Mouse (Mus musculus) kidney, adult 2 months (tissue): ENCODE measurements around the gene Epn3.

Experiments
- CTCF ChIP-seq: fragments of 200-500 bp; conservative IDR thresholded peaks from 2 replicates; pipeline ENCODE4 v1.5.1; 2011; ENCODE audit warnings: low read depth, mild to moderate bottlenecking, control low read depth, low read length, moderate library complexity, mixed read lengths; ENCODE audit not compliant: insufficient read depth, insufficient read length
- POLR2A ChIP-seq: fragments of 200-500 bp; IDR thresholded peaks from one replicate; pipeline ENCODE4 v1.6.1; 2011; ENCODE audit warnings: low read depth, low read length, control low read depth

- TF ChIP-seq CTCF (no peak), POLR2A (no peak)
Observed at GRCm38 (mm10) chr11:94539761-94540160, 40.0 kb upstream of the Epn3 start.
